Mouse (Mus musculus) kidney, postnatal 0 days (tissue): ENCODE data around the gene Pyroxd2. TPM values are rescaled to one million over a fixed set of nuclear protein-coding genes. Genes with fewer than 3 reads are reported as not detected.
"Not testable (repeated sequence)": the region's sequence is repeated elsewhere in the genome, so short reads cannot be mapped to it uniquely, and the experiment has no call there.

Experiments used
- ATAC-seq: fragments of 200-750 bp; cut with Nextera tagmentation; replicated peaks from 2 replicates; pipeline ENCODE4 v1.8.0; 2017; ENCODE audit warnings: low read depth, moderate number of reproducible peaks, moderate TSS enrichment, moderate library complexity; ENCODE audit not compliant: low FRiP score
- DNase-seq: peaks from one replicate; pipeline ENCODE4 v3.0.0-alpha.2; 2016; ENCODE audit warnings: low spot score
- H3K27ac ChIP-seq: fragments of 300-500 bp; sonication (generic); 2 replicates; pipeline ENCODE4 v1.5.1; 2014; ENCODE audit warnings: mild to moderate bottlenecking
- H3K27me3 ChIP-seq: fragments of 300-500 bp; sonication (generic); 2 replicates; pipeline ENCODE4 v1.6.1; 2014; ENCODE audit warnings: low read length, mixed read lengths; ENCODE audit not compliant: insufficient read depth
- H3K36me3 ChIP-seq: fragments of 300-500 bp; sonication (generic); 2 replicates; pipeline ENCODE4 v1.6.1; 2014; ENCODE audit warnings: low read length, mixed read lengths; ENCODE audit not compliant: insufficient read depth
- H3K4me1 ChIP-seq: fragments of 300-500 bp; sonication (generic); replicated peaks from 2 replicates; pipeline ENCODE4 v1.6.1; 2014; ENCODE audit warnings: antibody characterized with exemption, low read length, mixed read lengths; ENCODE audit not compliant: insufficient read depth
- H3K4me2 ChIP-seq: fragments of 300-500 bp; sonication (generic); 2 replicates; pipeline ENCODE4 v1.6.1; 2014; ENCODE audit warnings: mild to moderate bottlenecking, low read length, moderate library complexity, mixed read lengths
- H3K4me3 ChIP-seq: fragments of 300-500 bp; sonication (generic); replicated peaks from 2 replicates; pipeline ENCODE4 v1.5.1; 2014; ENCODE audit warnings: low read depth, low read length
- H3K9ac ChIP-seq: fragments of 300-500 bp; sonication (generic); 2 replicates; pipeline ENCODE4 v1.6.1; 2014; ENCODE audit warnings: low read depth, low read length
- H3K9me3 ChIP-seq: fragments of 300-500 bp; sonication (generic); replicated peaks from 2 replicates; pipeline ENCODE4 v1.6.1; 2016; ENCODE audit warnings: low read length, inconsistent platforms, mixed read lengths
- CTCF ChIP-seq: IDR thresholded peaks from 2 replicates; pipeline ENCODE4 v1.5.1; 2016; ENCODE audit warnings: antibody characterized with exemption, low read depth, mild to moderate bottlenecking, moderate library complexity
- WGBS: fragments of 180-500 bp; shearing (Covaris S2); extraction: QIAGEN DNeasy Blood & Tissue Kit; methylation state at CpG from one replicate; pipeline ENCODE4 v1.1.7; 2014; 5-methylcytosine and 5-hydroxymethylcytosine counted together
- polyA plus RNA-seq: library from polyadenylated mRNA; unstranded; fragments of >200 nt; fragmentation: Nextera tagmentation; extraction: Ambion mirVana; gene quantifications from 2 replicates; pipeline ENCODE4 v1.2.1, GENCODE M21; 2015

The Pyroxd2 gene
- polyA plus RNA-seq, 1 experiment from 2014 or later = 11.0 TPM

- no peak overlapping the region for H3K4me2 ChIP-seq
- H3K36me3 ChIP-seq = no peaks in the 10 kb centered on the region
- no peak overlapping the region for H3K4me3 ChIP-seq
- H3K27me3 ChIP-seq = no peaks in the 10 kb centered on the region
- TF ChIP-seq CTCF = peak; percentile 43
- ATAC-seq (no peak), DNase-seq (no peak)
- H3K4me1 ChIP-seq = peaks cover under 1% of the 10 kb centered on the region; the same call in 1 of the 2 replicates
- WGBS = 41% methylated on average over 2 of the region's 2 CpGs
- H3K27ac ChIP-seq = no peak overlapping the region
- H3K9me3 ChIP-seq = no peaks in the 10 kb centered on the region
- H3K9ac ChIP-seq = no peak overlapping the region
These were observed 32.6 kb upstream of the Pyroxd2 start for GRCm38 (mm10) chr19:42785129-42785528.

- not testable (repeated sequence) for H3K27me3 ChIP-seq, H3K36me3 ChIP-seq, DNase-seq, ATAC-seq, H3K9me3 ChIP-seq, H3K4me1 ChIP-seq
- peak overlapping the region; percentile 45 for H3K4me3 ChIP-seq
- WGBS = 53% methylated on average over 7 of the region's 7 CpGs
- H3K9ac ChIP-seq = peak overlapping the region; percentile 55
- 0 out of 2 replicates have a peak, but pooled peaks have one; percentile 9 for TF ChIP-seq CTCF
- H3K27ac ChIP-seq = peak overlapping the region; percentile 72
- peak overlapping the region; percentile 53 for H3K4me2 ChIP-seq
These were observed 27.6 kb upstream of the Pyroxd2 start for GRCm38 (mm10) chr19:42780156-42780538.

GRCm38 (mm10) chr19:42779531-42780155, 27.1 kb upstream of the Pyroxd2 start, which contains the start of gene Hps1:
Gene Hps1 (minus strand): TSS chr19:42779978.
- H3K4me1 ChIP-seq = peaks cover 7% of the 10 kb centered on the region; the same call in 1 of the 2 replicates
- peak within 1 kb of the TSS; percentile 55 for H3K9ac ChIP-seq
- peak within 1 kb of the TSS; percentile 45 for H3K4me3 ChIP-seq
- no peaks in the 10 kb centered on the region for H3K9me3 ChIP-seq
- H3K4me2 ChIP-seq = peak within 1 kb of the TSS; percentile 53
- TF ChIP-seq CTCF = no peak
- WGBS = under 1% methylated on average over 43 of the region's 43 CpGs
- DNase-seq (peak; percentile 95), ATAC-seq (peak; percentile 94)
- H3K27ac ChIP-seq = peak within 1 kb of the TSS; percentile 72
- H3K36me3 ChIP-seq = no peaks in the 10 kb centered on the region
- no peaks in the 10 kb centered on the region for H3K27me3 ChIP-seq

GRCm38 (mm10) chr19:42777801-42778200, 25.2 kb upstream of the Pyroxd2 start:
- 69% methylated on average over 5 of the region's 5 CpGs for WGBS

GRCm38 (mm10) chr19:42776813-42777212, 24.2 kb upstream of the Pyroxd2 start:
- no peak for ATAC-seq
- WGBS = 96% methylated on average over 1 of the region's 1 CpGs
- Histone ChIP-seq H3K27me3 (no peaks in the 10 kb centered on the region), H3K4me2 (no peak overlapping the region), H3K27ac (no peak overlapping the region), H3K9me3 (no peaks in the 10 kb centered on the region), H3K4me3 (no peak overlapping the region), H3K9ac (no peak overlapping the region), H3K4me1 (peaks cover 7% of the 10 kb centered on the region; the same call in 1 of the 2 replicates), H3K36me3 (no peaks in the 10 kb centered on the region)
- TF ChIP-seq CTCF = peak; percentile 54
- no peak for DNase-seq

More at GRCm38 (mm10) chr19:42777801-42778200, 25.2 kb upstream of the Pyroxd2 start:
- Histone ChIP-seq H3K27me3 (no peaks in the 10 kb centered on the region), H3K9me3 (no peaks in the 10 kb centered on the region), H3K4me3 (no peak overlapping the region), H3K36me3 (no peaks in the 10 kb centered on the region), H3K9ac (no peak overlapping the region), H3K4me1 (peaks cover 7% of the 10 kb centered on the region; the same call in 1 of the 2 replicates), H3K27ac (no peak overlapping the region), H3K4me2 (no peak overlapping the region)
- DNase-seq (no peak), ATAC-seq (no peak)
- TF ChIP-seq CTCF = no peak; the same call in 1 of the 2 replicates

- no peak for TF ChIP-seq CTCF
- Histone ChIP-seq H3K4me3 (no peak overlapping the region), H3K4me2 (no peak overlapping the region), H3K27me3 (no peaks in the 10 kb centered on the region), H3K9ac (no peak overlapping the region), H3K27ac (no peak overlapping the region), H3K36me3 (no peaks in the 10 kb centered on the region), H3K4me1 (no peaks in the 10 kb centered on the region), H3K9me3 (no peaks in the 10 kb centered on the region)
- ATAC-seq = 0 out of 2 replicates have a peak, but pooled peaks have one; percentile 21
- 67% methylated on average over 23 of the region's 23 CpGs for WGBS
- DNase-seq = no peak
These were observed 17.7 kb upstream of the Pyroxd2 start for GRCm38 (mm10) chr19:42770141-42770872.
